ENCODE assay signal across 10 mouse cellular contexts in the genomic region with DNA sequence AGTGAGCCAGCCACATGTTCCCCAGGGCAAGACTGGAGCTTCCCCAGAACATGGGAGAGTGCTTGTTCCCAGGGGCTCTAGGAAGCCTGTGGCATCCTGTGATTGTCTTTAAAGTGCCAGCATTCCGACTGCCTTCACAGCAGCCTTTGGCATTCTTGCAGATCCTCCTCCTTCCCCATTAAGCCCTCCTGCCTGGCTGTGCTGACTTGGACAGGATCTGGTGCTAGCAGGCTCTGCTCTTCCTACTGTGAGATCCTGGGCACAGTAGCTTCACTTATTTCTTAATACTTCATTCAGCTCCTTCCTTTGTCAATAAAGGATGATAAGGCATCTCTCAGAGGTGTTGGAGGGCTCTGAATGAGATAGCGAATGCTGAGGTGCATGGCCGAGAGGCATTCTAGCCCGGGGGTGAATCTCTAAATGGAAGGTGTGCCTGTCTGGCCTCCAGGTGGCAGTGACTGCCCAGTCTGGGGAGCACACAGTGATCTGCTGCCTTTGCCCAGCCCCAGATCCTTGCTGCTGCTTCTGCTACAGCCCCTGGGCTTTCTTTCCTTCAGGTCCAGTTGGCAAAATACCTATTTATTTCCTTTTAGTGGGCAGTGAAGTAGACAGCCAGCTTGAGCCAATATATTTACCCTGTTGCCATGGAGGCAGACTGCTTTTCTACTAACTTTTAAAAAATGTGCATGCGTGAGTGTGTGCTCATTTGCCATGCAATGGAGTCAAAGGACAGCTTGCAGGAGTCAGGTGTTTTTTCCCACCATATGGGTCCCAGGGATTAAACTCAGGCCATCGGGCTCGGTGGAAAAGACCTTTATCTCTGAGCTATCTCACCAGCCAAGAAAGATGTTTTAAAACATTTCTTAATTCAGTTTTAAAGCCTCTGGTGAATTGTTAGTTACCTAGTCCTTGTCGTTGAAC. TPM values are rescaled to one million over a fixed set of nuclear protein-coding genes. Genes with fewer than 3 reads are reported as not detected.
DNase-seq lines count a peak whose midpoint lies in the region; ATAC-seq and TF ChIP-seq lines count a peak whose summit lies in the region.
"Had no signal": no experiment of that assay in that cellular context is flagged by ENCODE, and none has a peak within 500 bp of the region (broad histone marks: within the 10 kb centered on the region; RNA-seq: fewer than 3 reads in every experiment).

No protein-coding gene starts in this region.

- no peak overlapping the region for H3K27ac ChIP-seq in forebrain, embryonic 14.5 days (ENCODE audit: low read depth, low read length)
- H3K27ac ChIP-seq in forebrain, embryonic 10.5 days, result no peak overlapping the region
- no peak overlapping the region for H3K27ac ChIP-seq in testis, adult 2 months (ENCODE audit: control insufficient read depth, insufficient read depth, low read depth, low read length)
- peak overlapping the region; percentile 61 for H3K27ac ChIP-seq in hindbrain, embryonic 11.5 days (ENCODE audit: low read depth, low read length)
- no peak overlapping the region for H3K27ac ChIP-seq in small intestine, adult 2 months (ENCODE audit: insufficient read depth, low read depth, low read length)

- peak; percentile 51 for ATAC-seq in forebrain, embryonic 14.5 days
- ATAC-seq in hindbrain, embryonic 11.5 days (ENCODE audit: low FRiP score), result peak; percentile 68

- WGBS in forebrain, embryonic 14.5 days, result 27% methylated on average over 8 of the region's 8 CpGs
- WGBS in forebrain, embryonic 10.5 days, result 49% methylated on average over 8 of the region's 8 CpGs
- 38% methylated on average over 8 of the region's 8 CpGs for WGBS in hindbrain, embryonic 11.5 days
- WGBS in small intestine, adult 2 months, result 42% methylated on average over 8 of the region's 8 CpGs

- H3K4me1 ChIP-seq in forebrain, embryonic 14.5 days (ENCODE audit: control insufficient read depth, insufficient read depth, low read length), result peaks cover 14% of the 10 kb centered on the region
- H3K4me1 ChIP-seq in forebrain, embryonic 10.5 days, result peaks cover 19% of the 10 kb centered on the region
- H3K4me1 ChIP-seq in testis, adult 2 months (ENCODE audit: control insufficient read depth, insufficient read depth, low read length), result no peaks in the 10 kb centered on the region
- H3K4me1 ChIP-seq in hindbrain, embryonic 11.5 days (replicated peaks; ENCODE audit: control insufficient read depth, insufficient read depth, low read length), result 0 out of 2 replicates have a peak, but pooled peaks cover 3% of the 10 kb centered on the region
- no peaks in the 10 kb centered on the region for H3K4me1 ChIP-seq in small intestine, adult 2 months (ENCODE audit: control insufficient read depth, insufficient read depth, insufficient read length, low read length)

- no peak overlapping the region for H3K4me2 ChIP-seq in forebrain, embryonic 14.5 days (ENCODE audit: low read length)
- no peak overlapping the region for H3K4me2 ChIP-seq in hindbrain, embryonic 11.5 days (replicated peaks; ENCODE audit: low read depth, low read length)

- peak; percentile 25; the same call in 1 of the 2 replicates for TF ChIP-seq CTCF in testis, adult 2 months (IDR thresholded peaks at IDR 0.05; ENCODE audit: control insufficient read depth, insufficient read depth, insufficient replicate concordance, low read depth, low read length)
- peak; percentile 26; the same call in 1 of the 2 replicates for TF ChIP-seq CTCF in small intestine, adult 2 months (IDR thresholded peaks at IDR 0.05; ENCODE audit: extremely low read depth, insufficient read length, insufficient replicate concordance, low read depth, low read length)

- no peak for TF ChIP-seq POLR2A in testis, adult 2 months (IDR thresholded peaks at IDR 0.05; ENCODE audit: control insufficient read depth, low read depth, low read length)
- no peak for TF ChIP-seq POLR2A in small intestine, adult 2 months (IDR thresholded peaks at IDR 0.05; ENCODE audit: low read depth, low read length)

- peak; percentile 64 for DNase-seq in forebrain, embryonic 14.5 days (ENCODE audit: low spot score)
- no peak for DNase-seq in forebrain, embryonic 10.5 days (ENCODE audit: extremely low spot score, low spot score)
- no peak for DNase-seq in testis, postnatal 10 days (ENCODE audit: low spot score)
- DNase-seq in hindbrain, embryonic 11.5 days (ENCODE audit: low spot score), result peak; percentile 53
- DNase-seq in ovary, adult 18-20 months (ENCODE audit: low spot score), result no peak
- DNase-seq in kidney, postnatal 10 days, result no peak

- no peaks in the 10 kb centered on the region for H3K36me3 ChIP-seq in forebrain, embryonic 14.5 days (ENCODE audit: control insufficient read depth, insufficient read depth, low read length)
- no peaks in the 10 kb centered on the region for H3K36me3 ChIP-seq in forebrain, embryonic 10.5 days (replicated peaks)
- H3K36me3 ChIP-seq in testis, adult 2 months (ENCODE audit: control insufficient read depth, insufficient read depth, low read length), result no peaks in the 10 kb centered on the region
- no peaks in the 10 kb centered on the region for H3K36me3 ChIP-seq in hindbrain, embryonic 11.5 days (ENCODE audit: control insufficient read depth, insufficient read depth, low read length)
- H3K36me3 ChIP-seq in small intestine, adult 2 months (ENCODE audit: control insufficient read depth, insufficient read depth, low read length), result no peaks in the 10 kb centered on the region
- H3K36me3 ChIP-seq: G1E had no signal

- H3K4me3 ChIP-seq in forebrain, embryonic 14.5 days (ENCODE audit: low read depth, low read length), result no peak overlapping the region
- no peak overlapping the region for H3K4me3 ChIP-seq in forebrain, embryonic 10.5 days
- H3K4me3 ChIP-seq in testis, adult 2 months (ENCODE audit: control insufficient read depth, low read depth, low read length), result no peak overlapping the region
- no peak overlapping the region for H3K4me3 ChIP-seq in hindbrain, embryonic 11.5 days (ENCODE audit: low read depth, low read length)
- no peak overlapping the region for H3K4me3 ChIP-seq in small intestine, adult 2 months (ENCODE audit: low read depth, low read length)
- H3K4me3 ChIP-seq: erythroblast, embryonic 14.5 days had no signal

- no peak overlapping the region for H3K9ac ChIP-seq in forebrain, embryonic 14.5 days (ENCODE audit: low read length)
- 0 out of 2 replicates have a peak overlapping the region, but pooled peaks have one; percentile 12 for H3K9ac ChIP-seq in hindbrain, embryonic 11.5 days (ENCODE audit: low read depth, low read length)

- no peaks in the 10 kb centered on the region for H3K9me3 ChIP-seq in forebrain, embryonic 14.5 days (replicated peaks; ENCODE audit: control insufficient read depth, low read length)
- no peaks in the 10 kb centered on the region for H3K9me3 ChIP-seq in forebrain, embryonic 10.5 days
- no peaks in the 10 kb centered on the region for H3K9me3 ChIP-seq in hindbrain, embryonic 11.5 days (ENCODE audit: control insufficient read depth, low read length)
- H3K9me3 ChIP-seq: G1E had no signal

- H3K27me3 ChIP-seq in forebrain, embryonic 14.5 days (replicated peaks; ENCODE audit: control insufficient read depth, insufficient read depth, low read length), result no peaks in the 10 kb centered on the region
- peaks cover 36% of the 10 kb centered on the region for H3K27me3 ChIP-seq in forebrain, embryonic 10.5 days (ENCODE audit: poor library complexity, severe bottlenecking)
- no peaks in the 10 kb centered on the region for H3K27me3 ChIP-seq in testis, adult 2 months (ENCODE audit: control insufficient read depth, insufficient read depth, low read length)
- H3K27me3 ChIP-seq in hindbrain, embryonic 11.5 days (ENCODE audit: control insufficient read depth, insufficient read depth, low read length), result no peaks in the 10 kb centered on the region
- no peaks in the 10 kb centered on the region for H3K27me3 ChIP-seq in small intestine, adult 2 months (ENCODE audit: control insufficient read depth, insufficient read depth, low read length)

RNA-seq across cellular contexts. Expression of gene Dnaic1, which starts 35.2 kb away (rescaled TPM):
- polyA plus RNA-seq in forebrain, embryonic 14.5 days (2014; fragmentation: Nextera tagmentation; extraction: Ambion mirVana), result 1.4 and 1.6 TPM in 2 replicates
- 1.1 and 1.5 TPM in 2 replicates for polyA plus RNA-seq in forebrain, embryonic 10.5 days (2016; fragmentation: Nextera tagmentation; extraction: Ambion mirVana)
- polyA plus RNA-seq in testis, adult 2 months (2012; rRNA removed), result 86.5 and 89.7 TPM in 2 replicates
- polyA plus RNA-seq in hindbrain, embryonic 11.5 days (2014; fragmentation: Nextera tagmentation; extraction: Ambion mirVana), result 2.9 and 3.2 TPM in 2 replicates
- polyA plus RNA-seq in small intestine, adult 2 months (2012; rRNA removed), result 1.3 and 5.4 TPM in 2 replicates
- polyA plus RNA-seq: erythroblast, embryonic 14.5 days; G1E had no signal

RNA-seq across cellular contexts. Expression of gene Enho, which starts 35.4 kb away (rescaled TPM):
- polyA plus RNA-seq in forebrain, embryonic 14.5 days (2014; fragmentation: Nextera tagmentation; extraction: Ambion mirVana), result 64.7 and 73.9 TPM in 2 replicates
- 19.7 and 21.3 TPM in 2 replicates for polyA plus RNA-seq in forebrain, embryonic 10.5 days (2016; fragmentation: Nextera tagmentation; extraction: Ambion mirVana)
- polyA plus RNA-seq in testis, adult 2 months (2012; rRNA removed), result 3.7 and 4.2 TPM in 2 replicates
- 42.4 and 42.7 TPM in 2 replicates for polyA plus RNA-seq in hindbrain, embryonic 11.5 days (2014; fragmentation: Nextera tagmentation; extraction: Ambion mirVana)
- polyA plus RNA-seq in small intestine, adult 2 months (2012; rRNA removed), result 7.6 and 9.3 TPM in 2 replicates
- polyA plus RNA-seq: G1E had no signal

RNA-seq across cellular contexts. Expression of gene Fam219a, which starts 35.4 kb away (rescaled TPM):
- polyA plus RNA-seq in forebrain, embryonic 14.5 days (2014; fragmentation: Nextera tagmentation; extraction: Ambion mirVana), result 10.4 and 11.3 TPM in 2 replicates
- 1.8 and 3.3 TPM in 2 replicates for polyA plus RNA-seq in forebrain, embryonic 10.5 days (2016; fragmentation: Nextera tagmentation; extraction: Ambion mirVana)
- 36.8 and 37.7 TPM in 2 replicates for polyA plus RNA-seq in testis, adult 2 months (2012; rRNA removed)
- 11.8 and 17.6 TPM in 2 replicates for polyA plus RNA-seq in hindbrain, embryonic 11.5 days (2014; fragmentation: Nextera tagmentation; extraction: Ambion mirVana)
- polyA plus RNA-seq in small intestine, adult 2 months (2012; rRNA removed), result 12.5 and 16.0 TPM in 2 replicates

Comparison
In these comparisons a context has a peak if more than half of its experiments do, and no peak if none do; other contexts are left out.
1. DNase-seq: peak in forebrain, embryonic 14.5 days (single experiment) and hindbrain, embryonic 11.5 days (single experiment); none in forebrain, embryonic 10.5 days (single experiment), testis, postnatal 10 days (single experiment), ovary, adult 18-20 months (single experiment) and kidney, postnatal 10 days (single experiment).
2. RNA of gene Dnaic1, which starts 35.2 kb away (polyA plus RNA-seq): 86.5 to 89.7 TPM in testis, adult 2 months; 1.3 to 5.4 TPM in small intestine, adult 2 months, 2.9 to 3.2 TPM in hindbrain, embryonic 11.5 days, 1.1 to 1.5 TPM in forebrain, embryonic 10.5 days and 1.4 to 1.6 TPM in forebrain, embryonic 14.5 days; every median in the first group is over 10 times any median in the second.